Mouse (Mus musculus) telencephalon, adult 2 months (tissue): ENCODE measurements around the gene Srp72.

ENCODE experiments used
- DNase-seq: peaks from one replicate; pipeline ENCODE4 v3.0.0-alpha.2; 2011; ENCODE audit warnings: low read depth, low spot score

Srp72 gene

DNA sequence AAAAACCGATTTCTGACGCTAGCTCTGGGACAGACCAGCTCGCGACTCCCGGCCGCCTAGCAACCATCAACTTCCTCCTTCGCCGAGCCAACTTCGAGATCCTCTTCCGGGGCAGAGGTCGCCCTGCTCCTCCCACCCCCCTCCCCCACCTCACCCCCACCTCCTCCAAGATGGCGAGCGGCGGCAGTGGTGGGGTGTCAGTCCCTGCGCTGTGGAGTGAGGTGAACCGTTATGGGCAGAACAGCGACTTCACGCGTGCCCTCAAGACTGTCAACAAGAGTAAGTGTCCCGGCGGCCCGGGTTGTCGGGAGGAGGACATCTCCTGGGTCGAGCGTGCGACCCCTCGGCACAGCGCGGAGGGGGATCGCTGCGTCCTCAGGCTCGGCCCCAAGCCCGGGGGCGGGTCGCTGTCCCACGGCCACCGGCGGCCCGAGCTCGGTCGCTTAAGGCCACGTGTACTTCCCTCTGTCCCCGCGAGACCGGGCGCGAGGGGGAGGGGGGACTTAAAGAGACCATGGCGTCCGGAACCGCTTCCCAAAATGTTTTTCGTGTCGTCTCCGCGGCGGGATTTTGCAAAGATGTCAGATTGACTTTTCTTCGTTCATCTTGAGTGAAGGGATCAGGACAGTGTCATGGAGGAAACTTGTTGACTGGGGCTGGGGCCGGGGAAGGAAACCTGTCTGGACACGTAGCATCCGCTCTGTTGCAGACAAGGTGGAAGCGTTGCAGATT is at the start of gene Srp72:
Srp72 (plus strand) TSS at position 130 of the 732 bp plus-strand sequence.
- peak; percentile 70 for DNase-seq

DNA sequence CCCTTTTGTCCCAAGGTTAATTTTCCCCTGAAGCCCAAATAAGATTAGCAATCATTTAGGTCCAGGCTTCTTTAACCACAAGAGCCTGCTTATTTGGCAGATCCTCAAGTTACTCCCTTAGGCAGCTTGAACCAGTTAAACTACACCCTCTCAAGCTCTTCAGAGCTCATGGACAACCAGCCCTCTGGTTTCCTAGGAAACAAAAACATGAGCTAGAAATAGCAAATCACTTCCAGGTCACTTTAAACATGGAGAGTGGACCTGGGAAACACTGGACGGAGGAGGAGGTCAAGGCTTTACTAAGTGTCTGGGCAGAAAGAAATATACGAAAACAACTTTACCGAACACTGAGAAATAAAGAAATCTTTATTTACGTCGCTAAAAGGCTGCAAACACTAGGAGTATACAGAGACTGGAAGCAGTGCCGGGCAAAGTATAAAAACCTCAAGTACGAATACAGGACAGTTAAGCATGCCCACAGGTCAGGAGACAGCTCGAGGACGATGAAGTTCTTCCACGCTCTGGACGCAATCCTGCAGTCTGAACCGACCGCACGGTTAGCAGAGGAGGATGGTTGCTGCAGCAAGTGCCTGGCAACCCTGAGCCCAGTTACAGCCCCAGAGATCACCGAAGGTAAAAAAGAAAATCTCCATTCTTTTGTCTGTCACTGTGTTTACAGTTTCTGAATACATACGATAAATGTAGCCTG is 46.2 kb upstream of the Srp72 start:
- DNase-seq = peak; percentile 64

DNA sequence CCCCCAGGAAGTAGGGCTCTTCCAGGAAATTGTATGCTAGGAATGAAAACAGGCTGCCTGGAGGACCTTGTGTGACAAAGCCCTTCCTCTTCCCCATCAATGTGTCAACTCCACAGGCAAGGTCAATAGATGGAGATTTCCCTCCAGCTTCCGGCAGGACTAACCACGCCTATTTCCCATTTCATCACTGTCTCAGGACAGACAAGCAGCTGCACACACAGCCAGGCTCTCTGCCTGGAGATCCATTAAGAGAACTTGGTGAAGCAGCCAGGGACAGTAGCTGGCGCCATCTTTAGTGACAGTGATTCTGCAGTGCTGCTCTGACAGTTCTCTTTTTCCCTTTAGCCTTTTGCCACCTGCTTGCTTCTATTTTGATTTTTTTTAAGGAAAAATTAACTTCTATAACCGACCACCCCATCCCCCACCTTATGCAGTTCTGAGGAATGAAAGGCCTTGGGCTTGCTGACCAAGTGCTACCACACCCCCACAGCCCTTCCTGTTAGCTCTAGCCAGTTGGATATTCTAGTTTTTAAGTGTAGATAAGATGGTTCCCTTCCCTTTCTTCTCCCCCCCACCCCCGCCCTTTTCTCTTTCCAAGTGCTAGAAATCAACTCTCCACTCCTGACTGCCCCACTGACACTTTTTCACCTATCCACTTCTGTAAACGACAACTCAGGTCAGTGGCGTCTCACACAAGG is 45.2 kb upstream of the Srp72 start:
- no peak for DNase-seq

DNA sequence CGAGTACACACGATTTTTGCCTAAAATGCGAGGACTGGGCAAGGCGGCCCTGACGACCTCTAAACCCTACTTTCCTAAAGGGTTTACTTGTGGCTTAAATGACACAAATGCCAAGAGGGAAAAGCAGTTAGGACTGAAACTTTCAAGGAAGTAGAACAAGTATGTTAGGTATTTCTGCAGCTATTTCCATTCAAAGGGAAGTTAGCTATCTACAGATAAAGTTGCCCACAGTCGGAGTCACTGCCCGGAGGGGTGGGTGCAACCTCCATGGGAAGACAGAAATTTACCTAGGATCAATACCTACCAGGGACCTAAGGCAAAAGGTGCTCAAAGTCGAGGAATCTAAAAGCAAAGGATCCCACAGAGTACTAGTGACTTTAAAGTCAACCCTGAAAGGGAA is 34.8 kb upstream of the Srp72 start:
- DNase-seq = no peak

DNA sequence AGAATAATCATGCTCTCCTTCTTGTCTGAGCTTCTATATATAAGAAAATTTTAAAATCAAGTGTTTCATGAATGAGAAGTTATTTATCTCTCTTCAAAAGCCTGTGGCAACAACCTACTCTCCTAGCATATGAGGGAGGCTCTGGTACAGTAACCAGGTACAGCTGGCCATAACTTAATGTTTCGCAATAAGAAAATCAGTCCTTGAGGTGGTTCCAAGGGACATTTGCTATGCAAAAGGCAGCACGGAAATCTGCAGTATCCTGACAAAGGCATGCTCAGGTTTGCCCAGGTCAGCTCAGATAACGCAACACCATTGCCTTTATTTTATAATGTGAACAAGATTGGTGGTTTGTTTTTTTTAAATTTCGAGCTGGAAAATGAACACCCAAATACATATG is 32.5 kb upstream of the Srp72 start:
- DNase-seq = no peak

DNA sequence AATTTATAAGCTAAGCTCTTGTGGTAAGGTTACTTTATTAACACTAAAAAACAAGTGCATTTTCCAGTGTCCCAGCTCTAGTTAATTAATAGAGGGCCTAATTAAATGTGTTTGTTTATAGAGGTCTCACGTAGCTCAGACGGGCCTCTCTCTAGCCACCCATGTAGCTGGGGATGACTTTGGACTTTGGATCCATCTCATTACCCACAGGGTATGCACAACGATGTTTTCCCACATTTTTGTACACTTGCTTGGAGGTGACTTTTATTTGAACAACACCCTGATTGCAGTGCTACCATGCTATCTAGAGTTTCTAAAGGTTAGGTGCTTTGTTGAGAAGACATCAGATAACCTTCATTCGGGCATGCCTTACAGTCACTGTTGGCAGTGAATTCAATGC is 32.0 kb upstream of the Srp72 start:
- no peak for DNase-seq

DNA sequence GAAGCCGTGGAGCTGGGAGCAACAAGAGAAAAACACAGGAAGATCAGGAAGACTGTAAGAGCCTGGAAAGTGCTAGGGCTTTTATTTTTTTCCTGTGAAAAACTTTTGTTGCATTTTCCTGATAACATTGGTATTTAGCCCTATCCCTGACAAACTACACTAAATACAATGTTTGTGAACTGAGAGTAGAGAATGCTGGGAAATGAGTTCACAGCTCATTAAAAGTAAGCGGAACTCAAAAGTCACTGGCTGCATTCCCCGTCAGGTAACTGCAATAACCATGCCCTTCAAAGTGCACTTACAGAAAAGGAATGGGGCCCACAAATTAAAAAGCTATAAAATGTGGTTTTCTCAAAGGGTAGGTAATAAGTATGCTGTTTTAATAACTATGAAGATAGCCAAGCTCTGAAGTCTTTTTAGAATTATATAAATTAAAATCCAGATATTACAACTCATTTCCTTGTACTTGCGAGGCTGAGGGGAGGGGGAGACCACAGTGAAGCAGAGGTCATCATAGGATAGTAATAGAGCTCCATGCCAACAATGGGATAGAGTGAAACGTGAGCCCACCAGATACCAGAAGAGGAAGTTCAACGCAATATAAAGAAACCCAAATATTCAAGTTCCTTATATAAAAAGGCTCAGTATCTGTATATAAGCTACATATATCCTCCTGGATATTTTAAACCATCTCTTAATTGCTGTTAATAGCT is 29.4 kb upstream of the Srp72 start:
- no peak for DNase-seq

DNA sequence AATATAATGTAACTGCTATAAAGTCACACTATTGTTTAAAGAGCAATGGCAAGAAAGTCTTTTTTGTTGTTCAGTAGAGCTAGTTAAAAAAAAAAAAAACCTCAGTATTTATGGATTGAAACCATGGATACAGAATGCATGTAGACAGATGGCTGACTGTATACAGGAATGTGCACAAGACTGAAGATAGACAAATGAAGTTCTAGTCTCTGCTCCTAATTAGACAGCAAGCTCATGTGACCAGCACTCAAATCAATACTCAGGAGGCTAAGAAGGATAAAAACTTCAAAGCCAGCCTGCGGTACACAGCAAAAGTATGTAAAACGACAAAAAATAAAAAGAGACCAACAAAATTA is 28.8 kb upstream of the Srp72 start:
- no peak for DNase-seq

DNA sequence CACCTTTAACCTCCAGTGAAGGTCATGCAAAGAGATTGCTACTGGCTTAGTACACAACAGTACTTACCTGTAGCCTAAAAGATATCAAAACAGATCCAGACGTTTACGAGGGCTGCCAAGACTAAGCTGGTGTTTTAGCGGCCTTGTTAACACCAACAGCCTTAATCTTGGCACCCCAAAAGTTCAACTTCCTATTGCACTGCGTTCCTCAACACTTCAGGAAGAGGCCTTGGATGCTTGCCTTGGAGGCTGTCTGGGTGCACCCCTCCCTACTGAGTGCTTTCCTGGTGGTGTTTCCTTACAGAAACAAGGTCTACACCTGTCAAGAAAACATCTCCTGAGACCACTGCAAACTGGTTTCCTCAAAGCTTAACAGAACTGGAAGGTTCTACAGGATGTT is 27.3 kb upstream of the Srp72 start:
- no peak for DNase-seq

DNA sequence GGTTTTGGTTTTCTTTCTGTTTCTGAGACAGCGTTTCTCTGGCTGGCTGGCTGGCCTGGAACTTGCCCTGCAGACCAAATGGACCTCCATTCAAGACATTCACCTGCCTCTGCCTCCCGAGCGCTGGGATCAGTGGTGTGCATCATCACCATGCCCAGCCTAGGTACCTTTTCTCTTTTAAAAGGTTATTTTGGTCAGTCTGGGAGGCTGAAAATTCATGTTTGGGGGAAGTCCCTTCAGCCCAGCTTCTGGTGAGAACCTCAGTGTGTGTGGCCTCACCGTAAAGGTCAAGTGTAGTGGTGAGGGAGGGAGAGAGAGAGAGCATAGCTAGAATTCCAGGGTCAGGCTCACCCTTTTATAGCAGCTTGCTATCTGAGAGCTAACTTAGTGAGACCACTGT is 26.7 kb upstream of the Srp72 start:
- no peak for DNase-seq

DNA sequence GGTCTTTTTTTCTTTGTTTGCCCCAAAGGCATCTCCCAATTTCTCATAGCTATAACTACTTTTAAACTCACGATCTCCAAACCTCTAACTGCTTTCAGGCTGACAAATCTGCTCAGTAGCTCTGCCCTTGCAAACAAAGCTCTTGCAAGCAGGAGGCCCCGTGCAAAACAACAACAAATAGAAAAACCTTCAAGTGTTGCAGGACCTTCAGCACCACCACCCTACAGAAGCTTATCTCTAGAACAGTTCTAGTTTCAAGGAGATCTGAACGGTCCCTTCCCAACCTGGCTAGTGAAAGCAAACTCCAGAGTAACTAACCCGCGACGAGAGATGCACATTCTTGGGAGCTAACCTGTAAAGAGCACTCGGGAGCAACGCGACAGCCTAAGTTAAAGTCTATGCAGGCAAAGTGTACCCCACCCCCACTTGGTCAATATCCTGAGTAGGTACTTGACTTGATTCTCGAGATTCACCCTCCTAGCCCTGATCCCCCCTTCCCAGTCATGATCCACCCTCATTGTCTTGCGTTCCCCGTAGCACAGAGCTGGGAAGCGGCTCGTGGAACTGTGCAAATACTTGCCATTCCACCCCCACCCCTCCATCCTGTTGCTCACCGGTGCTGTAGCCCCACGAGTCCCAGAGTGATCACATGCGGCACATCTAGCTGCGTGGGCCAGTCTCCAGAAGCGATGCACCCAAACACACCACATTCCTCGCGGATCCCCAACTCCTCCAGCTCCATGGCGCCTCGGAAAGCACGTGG is 24.0 kb upstream of the Srp72 start:
- DNase-seq = no peak

DNA sequence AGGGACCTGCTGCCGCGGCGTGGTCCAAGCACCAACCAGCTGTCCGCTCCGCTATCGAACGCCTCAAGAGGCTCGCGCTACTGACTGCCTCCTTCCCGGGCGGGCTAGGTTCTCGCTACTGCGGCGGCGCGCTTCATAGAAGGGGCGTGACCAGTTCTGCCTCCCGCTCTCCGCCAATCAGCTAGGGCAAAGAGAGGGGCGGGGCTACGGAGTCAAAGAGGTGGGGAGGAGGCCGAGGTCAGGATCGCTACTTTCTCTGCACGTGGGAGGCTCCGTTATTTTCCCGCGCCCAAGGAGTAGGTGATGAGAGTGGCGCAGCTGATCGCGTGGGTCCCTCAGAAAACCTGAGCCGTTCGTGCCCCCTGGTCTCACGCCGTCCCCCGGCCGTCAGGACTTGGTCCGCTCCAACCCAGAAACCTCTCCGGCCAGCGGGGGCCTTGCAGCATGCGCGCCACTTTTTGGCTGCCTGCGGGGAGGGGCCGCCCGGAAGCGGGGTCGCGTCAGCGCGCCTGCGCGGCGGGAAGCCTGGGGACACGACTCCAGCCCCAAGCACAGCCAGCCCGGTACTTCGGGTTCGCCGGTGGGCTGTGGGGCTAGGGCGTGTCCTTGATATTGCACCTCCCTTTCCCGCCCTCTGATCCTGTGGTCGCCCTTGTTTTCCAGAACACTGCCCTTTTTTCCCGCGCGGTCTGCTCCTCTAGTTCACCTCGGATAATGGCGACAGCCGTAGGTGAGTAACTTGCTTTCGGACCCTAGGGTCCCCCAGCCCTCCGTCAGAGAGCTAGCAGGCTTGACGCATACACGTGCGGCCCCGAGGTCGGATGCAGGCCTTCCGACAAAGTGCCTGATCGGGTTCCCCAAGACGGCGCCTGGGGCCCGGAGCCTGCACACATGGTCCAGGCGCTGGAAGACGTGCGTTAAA is 23.1 kb upstream of the Srp72 start, which contains the start of the genes Paics and Ppat:
Paics (plus strand) TSS at position 202 of the 922 bp plus-strand sequence.
Ppat (minus strand) TSS at position 473 of the 922 bp plus-strand sequence.
- DNase-seq = peak; percentile 97

DNA sequence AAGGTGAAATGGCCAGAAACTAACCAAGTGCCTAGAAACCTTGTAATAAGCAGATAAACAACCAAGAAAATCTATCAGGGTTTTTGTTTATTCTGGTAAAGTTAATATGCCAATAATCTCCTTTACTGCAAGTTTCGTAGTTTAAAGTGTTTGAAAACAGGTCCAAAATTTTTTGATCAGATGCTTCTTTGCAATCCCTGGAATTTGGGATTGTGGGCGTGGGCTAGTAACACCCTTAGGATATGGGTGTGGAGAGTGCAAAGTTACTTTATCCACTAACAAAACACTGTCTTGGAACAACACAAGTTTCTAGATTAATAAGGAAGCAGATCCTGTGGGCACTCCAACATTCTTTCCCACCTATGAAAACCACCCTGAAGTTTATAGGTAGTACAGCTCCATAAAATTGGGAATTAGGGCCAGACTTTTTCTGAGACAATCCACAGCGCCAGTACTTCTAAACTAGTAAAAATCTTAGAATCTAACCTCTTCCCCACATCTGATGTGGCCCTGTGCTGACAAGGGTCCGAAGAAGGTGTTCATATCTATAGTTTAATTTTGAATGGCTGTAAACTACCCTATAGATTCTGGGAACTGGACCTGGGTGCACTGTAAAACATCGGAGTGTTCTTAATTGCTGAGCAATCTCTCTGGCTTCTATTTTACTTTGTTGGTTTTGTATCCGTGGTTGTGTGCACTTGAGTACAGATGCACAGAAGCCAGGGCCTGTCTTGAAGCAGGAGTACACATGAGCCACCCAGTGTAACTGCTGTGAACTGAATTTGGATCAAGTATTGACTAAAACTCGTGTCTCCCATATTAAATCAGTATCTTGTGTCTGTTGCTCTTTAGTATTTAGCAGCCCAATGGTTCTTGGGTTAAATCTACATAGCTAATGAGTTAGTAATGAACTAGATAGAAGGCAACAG is 22.1 kb upstream of the Srp72 start:
- DNase-seq = no peak

DNA sequence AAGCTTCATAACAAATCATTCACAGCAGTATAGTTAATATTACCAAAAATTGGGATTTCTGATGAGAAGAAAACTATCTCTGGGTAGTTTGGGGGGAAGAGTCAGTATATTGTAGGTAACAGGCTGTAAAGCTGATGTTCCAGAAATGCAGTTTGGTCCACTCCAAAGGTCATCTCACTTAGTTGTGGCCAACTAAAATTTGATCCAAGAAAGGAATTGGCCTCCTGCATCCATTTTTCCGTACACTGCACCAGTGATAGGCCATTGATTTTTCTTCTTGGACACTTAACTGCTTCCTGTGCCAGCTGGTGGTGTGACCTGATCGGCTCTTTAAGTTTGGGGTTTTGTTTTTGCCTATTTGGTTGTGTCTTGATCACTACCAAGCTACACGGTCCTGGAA is 20.7 kb upstream of the Srp72 start:
- no peak for DNase-seq

DNA sequence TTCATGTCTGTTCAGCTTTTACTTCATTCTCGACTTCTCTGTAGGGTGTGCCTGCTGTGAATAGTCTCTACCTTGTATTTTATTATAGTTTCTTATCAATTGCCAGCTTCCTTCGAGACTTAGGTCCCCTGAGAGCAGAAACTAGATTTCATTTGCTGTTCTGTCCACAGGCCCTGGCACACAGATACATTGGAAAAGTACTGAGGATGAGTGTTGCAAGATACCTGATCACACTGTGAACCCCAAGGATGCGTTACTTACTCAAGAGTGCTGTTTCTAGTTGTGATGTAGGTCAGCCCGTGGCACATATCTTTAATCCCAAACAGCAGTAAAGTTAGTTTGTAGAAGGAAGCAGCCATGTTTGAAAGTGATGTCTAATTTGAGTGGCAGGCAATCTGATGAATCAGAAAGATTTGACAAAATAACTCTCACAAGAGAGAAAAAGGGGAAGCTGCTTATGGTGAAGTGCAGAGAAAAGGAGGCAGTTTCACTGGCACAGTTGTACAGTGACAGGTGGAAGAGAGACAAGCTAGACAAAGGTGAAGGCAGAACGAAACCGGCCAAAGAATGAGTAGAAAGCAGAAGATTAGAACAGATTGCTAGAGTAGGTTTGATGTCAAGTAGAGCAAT is 20.1 kb upstream of the Srp72 start:
- DNase-seq = no peak

DNA sequence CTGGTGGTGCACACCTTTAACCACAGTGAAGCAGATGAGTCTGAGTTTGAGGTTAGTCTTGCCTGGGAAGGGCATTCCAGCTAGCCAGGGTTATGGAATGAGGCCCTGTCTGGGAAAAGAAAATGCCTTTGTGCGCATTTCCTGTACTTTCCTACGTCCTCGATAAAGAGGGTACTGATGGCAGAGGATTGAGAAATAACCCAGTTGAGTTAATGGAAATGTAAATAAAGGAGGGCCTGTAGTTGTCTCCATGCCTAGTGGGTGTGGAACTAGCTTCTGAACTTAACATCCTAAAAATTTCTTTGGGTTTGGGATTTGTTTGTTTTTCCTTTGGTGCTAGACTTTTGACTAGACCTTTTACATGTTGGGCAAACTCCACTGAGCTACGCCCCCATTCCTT is 19.0 kb upstream of the Srp72 start:
- DNase-seq = no peak

DNA sequence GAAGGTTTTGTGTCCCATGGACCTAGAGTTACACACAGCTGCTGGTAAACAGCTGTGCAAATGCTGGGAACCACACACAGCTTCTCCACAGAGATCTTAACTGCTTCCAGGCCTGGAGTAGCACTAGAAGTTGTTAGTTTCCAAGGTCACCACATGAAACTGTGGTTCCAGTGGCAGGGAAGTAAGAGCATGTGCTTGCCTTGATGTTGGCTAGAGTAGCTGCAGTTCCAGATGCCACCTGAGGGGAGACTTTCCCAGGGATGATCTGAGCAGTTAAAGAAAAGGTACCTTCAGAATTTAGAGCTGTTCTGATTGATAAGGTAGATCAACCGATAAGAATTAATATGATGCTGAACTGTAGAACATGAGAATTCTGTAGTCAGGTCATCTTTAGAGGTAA is 16.5 kb upstream of the Srp72 start:
- DNase-seq = no peak

DNA sequence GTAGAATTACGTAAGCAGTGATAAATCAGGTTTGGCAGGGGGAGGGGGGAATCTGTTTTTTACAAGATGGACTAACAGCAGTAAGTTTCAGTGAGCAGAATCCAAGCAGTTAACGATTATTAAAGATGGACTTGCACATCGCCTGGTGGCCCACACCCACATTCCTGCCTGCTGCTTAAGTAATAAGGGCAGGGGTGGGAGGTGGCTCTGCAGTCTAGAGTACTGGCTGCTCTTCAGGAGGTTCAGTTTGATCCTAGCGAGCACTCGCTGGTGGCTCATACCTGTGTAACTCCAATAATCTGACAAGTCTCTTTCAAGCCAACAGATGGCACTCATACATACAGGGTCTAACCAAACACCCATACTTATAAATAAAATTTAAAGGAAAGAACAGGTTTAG is 14.9 kb upstream of the Srp72 start:
- no peak for DNase-seq

DNA sequence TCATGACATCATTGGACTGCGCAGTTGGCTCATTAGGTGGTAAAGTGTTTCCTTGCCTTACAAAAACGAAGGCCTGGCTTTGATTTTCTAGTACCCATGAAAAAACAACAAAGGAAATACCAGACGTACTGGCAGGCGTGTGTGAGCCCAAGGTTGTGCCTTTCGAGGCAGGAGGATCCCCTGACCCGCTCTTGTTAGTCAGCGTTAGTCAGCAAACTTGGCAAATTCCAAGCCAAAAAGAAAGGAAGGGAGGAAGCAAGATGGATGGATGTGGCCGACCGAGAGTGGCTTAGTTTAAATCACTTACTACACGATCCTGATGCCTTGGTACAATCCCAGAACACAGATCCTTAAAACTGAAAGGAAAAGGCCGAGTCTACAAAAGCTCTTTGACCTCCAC is 11.9 kb upstream of the Srp72 start:
- no peak for DNase-seq
